Mouse (Mus musculus) macrophage (primary cell): ENCODE results near the gene Tcf20. TPM values are rescaled to one million over a fixed set of nuclear protein-coding genes. Genes with fewer than 3 reads are reported as not detected.

ENCODE experiments used
- H3K27ac ChIP-seq: fragments of 350-480 bp; formaldehyde crosslinking; 2 replicates; pipeline ENCODE4 v1.9.0; 2021
- H3K36me3 ChIP-seq: fragments of 350-480 bp; formaldehyde crosslinking; 2 replicates; pipeline ENCODE4 v1.9.0; 2021; ENCODE audit errors: inconsistent target
- H3K4me3 ChIP-seq: fragments of 350-480 bp; formaldehyde crosslinking; 2 replicates; pipeline ENCODE4 v1.9.0; 2021; ENCODE audit errors: inconsistent target
- H3K79me2 ChIP-seq: fragments of 350-480 bp; formaldehyde crosslinking; 2 replicates; pipeline ENCODE4 v1.9.0; 2021; ENCODE audit errors: inconsistent target
- WGBS: methylation state at CpG from one replicate; pipeline ENCODE4 v1.1.7; 2026; ENCODE audit warnings: inconsistent platforms; ENCODE audit not compliant: missing documents; 5-methylcytosine and 5-hydroxymethylcytosine counted together
- polyA plus RNA-seq: library from polyadenylated mRNA; stranded (reverse); fragments of 250-400 nt; gene quantifications from 3 replicates; pipeline ENCODE4 v1.2.4, GENCODE M21; 2018; ENCODE audit warnings: inconsistent platforms

Gene Tcf20
- polyA plus RNA-seq, 1 experiment from 2014 or later, result 18.5 TPM

DNA sequence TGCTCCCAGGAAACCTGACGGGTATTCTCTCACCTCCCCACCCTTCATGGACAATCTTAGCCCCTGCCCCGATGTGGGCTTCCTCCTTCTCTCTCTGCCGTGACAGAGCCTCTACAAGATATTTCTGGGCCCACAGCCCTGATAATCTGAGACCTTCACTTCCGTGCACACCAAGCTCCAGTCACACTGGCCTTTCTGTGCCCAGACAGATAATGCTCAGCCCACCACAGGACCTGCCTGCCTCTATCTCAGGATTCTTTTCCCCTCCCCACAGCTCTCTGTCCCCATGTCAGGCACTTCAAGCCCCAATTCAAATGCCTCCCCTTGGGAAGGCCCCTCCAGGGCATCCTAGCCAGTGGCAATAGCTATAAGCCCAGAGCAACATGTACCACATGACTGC is 31.0 kb downstream of the Tcf20 start:
- H3K36me3 ChIP-seq, result no peaks in the 10 kb centered on the region
- H3K4me3 ChIP-seq, result no peak overlapping the region
- 73% methylated on average over 4 of the region's 4 CpGs for WGBS
- no peaks in the 10 kb centered on the region for H3K79me2 ChIP-seq
- H3K27ac ChIP-seq, result no peak overlapping the region

DNA sequence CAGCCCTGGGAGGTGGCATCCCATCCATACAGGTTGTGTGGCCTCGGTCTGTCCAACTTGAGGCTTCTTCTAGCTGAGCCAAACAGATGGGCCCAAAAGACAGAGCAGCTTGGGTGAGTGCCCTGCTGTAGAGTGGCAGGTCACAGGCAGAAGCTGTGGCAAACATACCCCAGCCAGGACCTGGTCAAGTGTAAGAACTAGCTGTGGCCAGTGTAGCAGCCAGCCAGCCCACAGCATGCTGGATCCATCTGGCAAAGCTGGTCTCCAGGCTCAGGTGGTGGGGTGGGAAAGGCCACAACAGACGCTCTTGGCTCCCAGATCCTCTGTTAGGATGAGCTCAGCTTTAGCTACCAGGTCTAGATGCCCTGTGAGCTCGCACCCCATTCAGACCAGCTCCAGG is 31.4 kb downstream of the Tcf20 start:
- 89% methylated on average over 3 of the region's 3 CpGs for WGBS
- H3K27ac ChIP-seq, result no peak overlapping the region
- H3K79me2 ChIP-seq, result no peaks in the 10 kb centered on the region
- H3K4me3 ChIP-seq, result no peak overlapping the region
- no peaks in the 10 kb centered on the region for H3K36me3 ChIP-seq

DNA sequence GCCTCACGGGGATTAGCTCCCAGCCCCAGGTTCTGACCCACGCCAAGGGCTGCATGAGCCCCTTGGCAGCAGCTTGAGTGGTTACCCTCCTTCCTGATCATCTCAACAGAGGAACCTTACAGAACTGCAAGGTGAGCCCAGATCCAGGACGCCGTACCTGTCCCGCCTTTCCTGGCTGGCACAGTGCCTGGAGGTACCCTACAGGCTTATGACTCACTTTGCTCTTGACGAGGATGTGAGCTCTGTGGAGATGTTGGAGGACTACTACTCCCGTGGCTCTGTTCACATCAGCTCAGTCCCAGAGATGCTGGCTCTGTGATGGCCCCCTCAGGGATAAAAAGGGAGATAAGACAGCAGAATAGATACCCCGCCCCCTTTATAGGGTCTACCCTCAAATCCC is 32.4 kb downstream of the Tcf20 start:
- no peaks in the 10 kb centered on the region for H3K79me2 ChIP-seq
- H3K27ac ChIP-seq, result no peak overlapping the region
- H3K36me3 ChIP-seq, result no peaks in the 10 kb centered on the region
- no peak overlapping the region for H3K4me3 ChIP-seq
- WGBS, result 83% methylated on average over 8 of the region's 8 CpGs

- Histone ChIP-seq H3K79me2 (no peaks in the 10 kb centered on the region), H3K4me3 (no peak overlapping the region), H3K36me3 (no peaks in the 10 kb centered on the region), H3K27ac (no peak overlapping the region)
- 92% methylated on average over 5 of the region's 5 CpGs for WGBS
Measured at GRCm38 (mm10) chr15:82954034-82954433, 33.6 kb downstream of the Tcf20 start.

- Histone ChIP-seq H3K4me3 (no peak overlapping the region), H3K36me3 (no peaks in the 10 kb centered on the region), H3K27ac (no peak overlapping the region), H3K79me2 (no peaks in the 10 kb centered on the region)
- WGBS, result 92% methylated on average over 4 of the region's 4 CpGs
Measured at GRCm38 (mm10) chr15:82953096-82953495, 34.6 kb downstream of the Tcf20 start.

- Histone ChIP-seq H3K27ac (no peak overlapping the region), H3K4me3 (no peak overlapping the region), H3K36me3 (no peaks in the 10 kb centered on the region), H3K79me2 (no peaks in the 10 kb centered on the region)
- WGBS, result 24% methylated on average over 20 of the region's 20 CpGs
Measured at GRCm38 (mm10) chr15:82952292-82952705, 35.4 kb downstream of the Tcf20 start.

GRCm38 (mm10) chr15:82950246-82950645 is 37.4 kb downstream of the Tcf20 start:
- H3K79me2 ChIP-seq, result no peaks in the 10 kb centered on the region
- no peaks in the 10 kb centered on the region for H3K36me3 ChIP-seq
- no peak overlapping the region for H3K27ac ChIP-seq
- no peak overlapping the region for H3K4me3 ChIP-seq
- WGBS, result 98% methylated on average over 6 of the region's 8 CpGs

- no peak overlapping the region for H3K4me3 ChIP-seq
- 81% methylated on average over 5 of the region's 5 CpGs for WGBS
- H3K27ac ChIP-seq, result no peak overlapping the region
Measured at GRCm38 (mm10) chr15:82947431-82947830, 40.2 kb downstream of the Tcf20 start.

GRCm38 (mm10) chr15:82944479-82945195 is 43.0 kb downstream of the Tcf20 start:
- H3K36me3 ChIP-seq, result no peaks in the 10 kb centered on the region
- no peak overlapping the region for H3K4me3 ChIP-seq
- no peaks in the 10 kb centered on the region for H3K79me2 ChIP-seq
- WGBS, result 91% methylated on average over 9 of the region's 9 CpGs
- H3K27ac ChIP-seq, result no peak overlapping the region

More at GRCm38 (mm10) chr15:82947431-82947830, 40.2 kb downstream of the Tcf20 start:
- H3K79me2 ChIP-seq, result no peaks in the 10 kb centered on the region
- no peaks in the 10 kb centered on the region for H3K36me3 ChIP-seq

GRCm38 (mm10) chr15:82941733-82942132 is 45.9 kb downstream of the Tcf20 start:
- H3K27ac ChIP-seq, result no peak overlapping the region
- H3K79me2 ChIP-seq, result no peaks in the 10 kb centered on the region
- no peak overlapping the region for H3K4me3 ChIP-seq
- 73% methylated on average over 8 of the region's 8 CpGs for WGBS
- H3K36me3 ChIP-seq, result no peaks in the 10 kb centered on the region

DNA sequence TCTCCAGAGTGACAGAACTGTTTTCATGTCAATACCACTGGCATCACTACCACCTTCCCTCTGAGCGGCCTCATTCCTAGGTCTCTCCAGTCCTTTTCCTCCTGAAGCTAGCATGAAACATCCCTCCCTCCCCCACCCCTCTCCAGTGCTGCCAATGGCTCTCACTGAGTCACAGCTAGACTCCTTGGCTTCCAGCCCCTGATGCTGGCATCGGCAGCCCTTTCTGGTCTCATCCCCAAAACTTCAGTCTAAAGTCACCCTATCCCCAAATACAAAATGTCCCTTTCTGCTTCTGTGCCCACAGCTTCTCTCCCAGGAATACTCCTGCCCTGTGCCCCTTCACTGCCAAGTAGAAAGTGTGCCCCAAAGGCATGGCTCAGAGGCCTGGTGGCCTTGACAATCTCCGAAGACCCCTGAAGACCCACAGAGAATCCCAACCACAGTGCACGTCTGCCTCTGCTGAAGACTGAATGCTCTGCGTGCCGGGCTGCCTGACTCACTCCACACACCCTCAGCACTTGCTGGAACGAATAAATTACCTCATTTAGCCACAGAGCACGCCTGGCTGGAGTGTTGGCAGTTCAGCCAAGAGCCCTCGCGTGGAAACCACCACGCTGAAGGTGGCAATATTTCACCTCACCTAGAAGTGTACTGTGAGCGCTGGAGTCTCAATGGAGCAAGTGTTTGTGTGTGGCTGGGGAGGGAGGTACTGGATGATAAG is 47.0 kb downstream of the Tcf20 start:
- H3K36me3 ChIP-seq, result no peaks in the 10 kb centered on the region
- no peak overlapping the region for H3K4me3 ChIP-seq
- WGBS, result 64% methylated on average over 12 of the region's 12 CpGs
- no peak overlapping the region for H3K27ac ChIP-seq
- H3K79me2 ChIP-seq, result no peaks in the 10 kb centered on the region

- 87% methylated on average over 16 of the region's 17 CpGs for WGBS
- H3K27ac ChIP-seq, result no peak overlapping the region
- H3K36me3 ChIP-seq, result no peaks in the 10 kb centered on the region
- no peak overlapping the region for H3K4me3 ChIP-seq
- H3K79me2 ChIP-seq, result no peaks in the 10 kb centered on the region
Measured at GRCm38 (mm10) chr15:82938155-82938569, 49.5 kb downstream of the Tcf20 start.

- no peak overlapping the region for H3K4me3 ChIP-seq
- WGBS, result 61% methylated on average over 5 of the region's 5 CpGs
- no peaks in the 10 kb centered on the region for H3K36me3 ChIP-seq
Measured at GRCm38 (mm10) chr15:82937428-82937992, 50.2 kb downstream of the Tcf20 start.

GRCm38 (mm10) chr15:82934971-82935370 is 52.7 kb downstream of the Tcf20 start:
- Histone ChIP-seq H3K4me3 (no peak overlapping the region), H3K79me2 (no peaks in the 10 kb centered on the region), H3K36me3 (no peaks in the 10 kb centered on the region), H3K27ac (no peak overlapping the region)
- 95% methylated on average over 10 of the region's 10 CpGs for WGBS

More at GRCm38 (mm10) chr15:82937428-82937992, 50.2 kb downstream of the Tcf20 start:
- H3K27ac ChIP-seq, result no peak overlapping the region
- no peaks in the 10 kb centered on the region for H3K79me2 ChIP-seq
